Mouse (Mus musculus): Measurements from ENCODE around the gene Cadm2. TPM values are rescaled to one million over a fixed set of nuclear protein-coding genes. Genes with fewer than 3 reads are reported as not detected.

The Cadm2 gene
- polyA plus RNA-seq, 1 experiment from 2014 or later: 9.2 TPM

GRCm38 (mm10) chr16:67467041-67467440 lies 153.7 kb downstream of the Cadm2 start:
- 91% methylated on average over 3 of the region's 3 CpGs for WGBS
- H3K4me1 ChIP-seq: no peaks in the 10 kb centered on the region
- H3K9ac ChIP-seq (replicated peaks): no peak overlapping the region

GRCm38 (mm10) chr16:67436301-67436700 lies 184.4 kb downstream of the Cadm2 start:
- H3K9me3 ChIP-seq: no peaks in the 10 kb centered on the region
- H3K36me3 ChIP-seq: no peaks in the 10 kb centered on the region
- H3K27ac ChIP-seq (replicated peaks): no peak overlapping the region
- ATAC-seq (ENCODE audit: low FRiP score, low read depth): peak; percentile 19; the same call in 1 of the 2 replicates
- H3K9ac ChIP-seq (replicated peaks): no peak overlapping the region
- H3K4me2 ChIP-seq (replicated peaks): no peak overlapping the region
- H3K4me3 ChIP-seq: no peak overlapping the region
- WGBS: 60% methylated on average over 4 of the region's 4 CpGs
- no peaks in the 10 kb centered on the region for H3K4me1 ChIP-seq
- no peaks in the 10 kb centered on the region for H3K27me3 ChIP-seq

More at GRCm38 (mm10) chr16:67467041-67467440, 153.7 kb downstream of the Cadm2 start:
- Histone ChIP-seq H3K4me2 (replicated peaks) (no peak overlapping the region), H3K27ac (replicated peaks) (no peak overlapping the region), H3K27me3 (no peaks in the 10 kb centered on the region), H3K36me3 (no peaks in the 10 kb centered on the region), H3K4me3 (no peak overlapping the region), H3K9me3 (no peaks in the 10 kb centered on the region)
- no peak for ATAC-seq (ENCODE audit: low FRiP score, low read depth)

- Histone ChIP-seq H3K4me3 (no peak overlapping the region), H3K9ac (replicated peaks) (no peak overlapping the region), H3K36me3 (no peaks in the 10 kb centered on the region), H3K9me3 (no peaks in the 10 kb centered on the region), H3K4me2 (replicated peaks) (no peak overlapping the region), H3K27ac (replicated peaks) (no peak overlapping the region), H3K4me1 (no peaks in the 10 kb centered on the region), H3K27me3 (no peaks in the 10 kb centered on the region)
- WGBS: 73% methylated on average over 1 of the region's 1 CpGs
- no peak for ATAC-seq (ENCODE audit: low FRiP score, low read depth)
These were observed 195.3 kb downstream of the Cadm2 start for GRCm38 (mm10) chr16:67425371-67425770.

- Histone ChIP-seq H3K4me1 (no peaks in the 10 kb centered on the region), H3K9ac (replicated peaks) (no peak overlapping the region), H3K36me3 (no peaks in the 10 kb centered on the region), H3K27ac (replicated peaks) (no peak overlapping the region), H3K27me3 (no peaks in the 10 kb centered on the region), H3K4me2 (replicated peaks) (no peak overlapping the region), H3K9me3 (no peaks in the 10 kb centered on the region), H3K4me3 (no peak overlapping the region)
- no peak for ATAC-seq (ENCODE audit: low FRiP score, low read depth)
- 69% methylated on average over 3 of the region's 3 CpGs for WGBS
These were observed 209.8 kb downstream of the Cadm2 start for GRCm38 (mm10) chr16:67410926-67411325.

GRCm38 (mm10) chr16:67410482-67410881 lies 210.2 kb downstream of the Cadm2 start:
- Histone ChIP-seq H3K9me3 (no peaks in the 10 kb centered on the region), H3K9ac (replicated peaks) (no peak overlapping the region), H3K4me2 (replicated peaks) (no peak overlapping the region), H3K4me1 (no peaks in the 10 kb centered on the region), H3K36me3 (no peaks in the 10 kb centered on the region), H3K4me3 (no peak overlapping the region), H3K27me3 (no peaks in the 10 kb centered on the region), H3K27ac (replicated peaks) (no peak overlapping the region)
- WGBS: 73% methylated on average over 2 of the region's 2 CpGs
- ATAC-seq (ENCODE audit: low FRiP score, low read depth): no peak

GRCm38 (mm10) chr16:67367745-67368144 lies 253.0 kb downstream of the Cadm2 start:
- no peak for ATAC-seq (ENCODE audit: low FRiP score, low read depth)
- no peak overlapping the region for H3K27ac ChIP-seq (replicated peaks)
- H3K27me3 ChIP-seq: no peaks in the 10 kb centered on the region
- no peaks in the 10 kb centered on the region for H3K4me1 ChIP-seq
- no peak overlapping the region for H3K4me3 ChIP-seq
- no peak overlapping the region for H3K9ac ChIP-seq (replicated peaks)
- no peaks in the 10 kb centered on the region for H3K36me3 ChIP-seq
- H3K4me2 ChIP-seq (replicated peaks): no peak overlapping the region
- WGBS: 83% methylated on average over 2 of the region's 2 CpGs
- no peaks in the 10 kb centered on the region for H3K9me3 ChIP-seq

- Histone ChIP-seq H3K4me3 (no peak overlapping the region), H3K4me1 (no peaks in the 10 kb centered on the region), H3K4me2 (replicated peaks) (no peak overlapping the region), H3K36me3 (no peaks in the 10 kb centered on the region), H3K27me3 (no peaks in the 10 kb centered on the region), H3K27ac (replicated peaks) (no peak overlapping the region), H3K9ac (replicated peaks) (no peak overlapping the region), H3K9me3 (no peaks in the 10 kb centered on the region)
- ATAC-seq (ENCODE audit: low FRiP score, low read depth): no peak
- WGBS: 90% methylated on average over 5 of the region's 5 CpGs
These were observed 272.7 kb downstream of the Cadm2 start for GRCm38 (mm10) chr16:67348011-67348410.

- Histone ChIP-seq H3K36me3 (no peaks in the 10 kb centered on the region), H3K27ac (replicated peaks) (no peak overlapping the region), H3K4me3 (no peak overlapping the region), H3K4me1 (no peaks in the 10 kb centered on the region), H3K9ac (replicated peaks) (no peak overlapping the region), H3K9me3 (no peaks in the 10 kb centered on the region), H3K27me3 (no peaks in the 10 kb centered on the region), H3K4me2 (replicated peaks) (no peak overlapping the region)
- ATAC-seq (ENCODE audit: low FRiP score, low read depth): no peak
These were observed 273.1 kb downstream of the Cadm2 start for GRCm38 (mm10) chr16:67347561-67347960.

- no peak overlapping the region for H3K27ac ChIP-seq (replicated peaks)
- 72% methylated on average over 10 of the region's 10 CpGs for WGBS
- no peaks in the 10 kb centered on the region for H3K4me1 ChIP-seq
- no peak overlapping the region for H3K9ac ChIP-seq (replicated peaks)
- H3K4me2 ChIP-seq (replicated peaks): no peak overlapping the region
- ATAC-seq (ENCODE audit: low FRiP score, low read depth): no peak
- H3K27me3 ChIP-seq: no peaks in the 10 kb centered on the region
- no peak overlapping the region for H3K4me3 ChIP-seq
- H3K36me3 ChIP-seq: no peaks in the 10 kb centered on the region
- H3K9me3 ChIP-seq: no peaks in the 10 kb centered on the region
These were observed 274.0 kb downstream of the Cadm2 start for GRCm38 (mm10) chr16:67346621-67347290.

- Histone ChIP-seq H3K4me3 (no peak overlapping the region), H3K27ac (replicated peaks) (no peak overlapping the region), H3K4me2 (replicated peaks) (no peak overlapping the region), H3K9me3 (no peaks in the 10 kb centered on the region), H3K36me3 (no peaks in the 10 kb centered on the region), H3K27me3 (no peaks in the 10 kb centered on the region), H3K9ac (replicated peaks) (no peak overlapping the region), H3K4me1 (no peaks in the 10 kb centered on the region)
- no peak for ATAC-seq (ENCODE audit: low FRiP score, low read depth)
- 50% methylated on average over 5 of the region's 5 CpGs for WGBS
These were observed 276.5 kb downstream of the Cadm2 start for GRCm38 (mm10) chr16:67344194-67344593.

- no peak overlapping the region for H3K27ac ChIP-seq (replicated peaks)
- H3K36me3 ChIP-seq: no peaks in the 10 kb centered on the region
- no peak overlapping the region for H3K4me3 ChIP-seq
- H3K9me3 ChIP-seq: no peaks in the 10 kb centered on the region
- WGBS: 86% methylated on average over 2 of the region's 2 CpGs
- no peaks in the 10 kb centered on the region for H3K27me3 ChIP-seq
- H3K4me2 ChIP-seq (replicated peaks): no peak overlapping the region
- ATAC-seq (ENCODE audit: low FRiP score, low read depth): 0 out of 2 replicates have a peak, but pooled peaks have one; percentile 23
- no peaks in the 10 kb centered on the region for H3K4me1 ChIP-seq
- no peak overlapping the region for H3K9ac ChIP-seq (replicated peaks)
These were observed 309.7 kb downstream of the Cadm2 start for GRCm38 (mm10) chr16:67311033-67311432.

- H3K27me3 ChIP-seq: no peaks in the 10 kb centered on the region
- WGBS: 89% methylated on average over 3 of the region's 3 CpGs
- H3K9ac ChIP-seq (replicated peaks): no peak overlapping the region
- no peak overlapping the region for H3K27ac ChIP-seq (replicated peaks)
- H3K9me3 ChIP-seq: no peaks in the 10 kb centered on the region
- H3K4me2 ChIP-seq (replicated peaks): no peak overlapping the region
- no peak overlapping the region for H3K4me3 ChIP-seq
- H3K4me1 ChIP-seq: no peaks in the 10 kb centered on the region
- no peak for ATAC-seq (ENCODE audit: low FRiP score, low read depth)
- H3K36me3 ChIP-seq: no peaks in the 10 kb centered on the region
These were observed 336.0 kb downstream of the Cadm2 start for GRCm38 (mm10) chr16:67284664-67285063.

GRCm38 (mm10) chr16:67243598-67243997 lies 377.1 kb downstream of the Cadm2 start:
- Histone ChIP-seq H3K9ac (replicated peaks) (no peak overlapping the region), H3K4me1 (no peaks in the 10 kb centered on the region), H3K36me3 (no peaks in the 10 kb centered on the region), H3K9me3 (no peaks in the 10 kb centered on the region), H3K27ac (replicated peaks) (no peak overlapping the region), H3K27me3 (no peaks in the 10 kb centered on the region), H3K4me2 (replicated peaks) (no peak overlapping the region), H3K4me3 (no peak overlapping the region)
- no peak for ATAC-seq (ENCODE audit: low FRiP score, low read depth)
- 92% methylated on average over 5 of the region's 5 CpGs for WGBS

Data from midbrain, embryonic 12.5 days (tissue).